ENCODE assay signal across 16 mouse cellular contexts in the genomic region with DNA sequence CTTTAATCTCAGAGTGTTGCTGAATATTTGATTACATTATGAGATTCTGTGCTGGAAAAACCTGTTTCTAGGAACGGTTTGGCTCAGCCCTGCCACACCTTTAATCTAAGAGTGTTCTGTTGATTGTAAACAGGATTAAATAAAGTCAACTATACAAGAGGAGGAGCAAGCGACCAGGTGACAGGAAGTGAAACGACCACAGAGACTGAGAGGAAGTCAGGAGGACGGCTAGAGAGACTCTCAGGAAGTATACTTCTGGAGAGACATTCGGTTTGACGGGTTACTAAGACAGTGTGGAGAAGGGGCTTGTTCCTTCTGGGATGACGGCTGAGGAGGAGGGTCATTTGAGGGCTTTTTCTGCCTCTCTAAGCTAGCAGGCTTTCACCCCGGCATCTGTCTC. TPM values are rescaled to one million over a fixed set of nuclear protein-coding genes. Genes with fewer than 3 reads are reported as not detected.
"Had no signal": no experiment of that assay in that cellular context is flagged by ENCODE, and none has a peak within 500 bp of the region (broad histone marks: within the 10 kb centered on the region; RNA-seq: fewer than 3 reads in every experiment).

No protein-coding gene starts in this region.

- ATAC-seq: liver, postnatal 0 days had no signal

- H3K27me3 ChIP-seq: liver, embryonic 13.5 days; lung, embryonic 15.5 days; neural tube, embryonic 15.5 days had no signal

- H3K4me3 ChIP-seq: limb, embryonic 10.5 days; liver, embryonic 13.5 days; lung, embryonic 15.5 days; myocyte; neural tube, embryonic 15.5 days had no signal

- H3K4me2 ChIP-seq: liver, embryonic 13.5 days; lung, embryonic 15.5 days; neural tube, embryonic 15.5 days had no signal

- H3K9me3 ChIP-seq: limb, embryonic 10.5 days; liver, embryonic 13.5 days; lung, embryonic 15.5 days; neural tube, embryonic 15.5 days had no signal

- H3K4me1 ChIP-seq: limb, embryonic 10.5 days; liver, embryonic 13.5 days; lung, embryonic 15.5 days; neural tube, embryonic 15.5 days had no signal

- DNase-seq: kidney, adult 11 months; kidney, adult 9 months; kidney, postnatal 36 days; layer of hippocampus, adult 9-11 months; layer of hippocampus, postnatal 36 days; liver, embryonic 13.5 days; liver, postnatal 0 days; midbrain, embryonic 14.5 days; thymus, postnatal 25 days had no signal

- H3K9ac ChIP-seq: liver, embryonic 13.5 days; liver, postnatal 0 days; lung, embryonic 15.5 days; neural tube, embryonic 15.5 days had no signal

- H3K27ac ChIP-seq: kidney, postnatal 0 days; limb, embryonic 10.5 days; liver, embryonic 13.5 days; lung, embryonic 15.5 days; neural tube, embryonic 15.5 days; stomach, postnatal 0 days had no signal

RNA-seq across cellular contexts. Expression of a gene that starts 16.3 kb away (rescaled TPM):
- total RNA-seq: layer of hippocampus, postnatal 36 days had no signal
- polyA plus RNA-seq: kidney, postnatal 0 days; limb, embryonic 10.5 days; liver, embryonic 13.5 days; liver, postnatal 0 days; lung, embryonic 15.5 days; neural tube, embryonic 11.5 days; stomach, postnatal 0 days had no signal
